Mouse (Mus musculus) CH12.LX (cell line): ENCODE measurements at regions not wholly inside any gene's neighbourhood (a gene's known extent, or its start where the extent isn't known, plus 50 kb on each side); places are given as distances from the start of the nearest gene placed in this dataset.

Experiments
- DNase-seq: peaks from one replicate; pipeline ENCODE4 v3.0.0-alpha.2; 2013; ENCODE audit errors: extremely low read depth
- H3K27ac ChIP-seq: 2 replicates; pipeline ENCODE4 v1.5.1; 2012; ENCODE audit warnings: low read depth, mild to moderate bottlenecking, control low read depth, moderate library complexity; ENCODE audit not compliant: insufficient read depth
- H3K27me3 ChIP-seq: replicated peaks from 2 replicates; pipeline ENCODE3; 2012; ENCODE audit warnings: inconsistent platforms
- H3K36me3 ChIP-seq, 2 experiments: replicated peaks in 1 of 2; 2 replicates each; pipeline versions ENCODE3 to v1.6.1; 2012; ENCODE audit warnings: inconsistent platforms in 1 of 2, low read length in 1 of 2, mild to moderate bottlenecking in 1 of 2, mixed read lengths in 1 of 2, moderate library complexity in 1 of 2; ENCODE audit not compliant: control insufficient read depth in 1 of 2, insufficient read depth in 1 of 2
- H3K4me1 ChIP-seq, 2 experiments: 2 replicates each; pipeline ENCODE4 v1.6.1; 2012; ENCODE audit warnings: inconsistent platforms in 1 of 2, moderate library complexity in 1 of 2; ENCODE audit not compliant: insufficient read depth in 2 of 2, control insufficient read depth in 1 of 2
- H3K4me2 ChIP-seq: 2 replicates; pipeline ENCODE4 v1.6.1; 2012; ENCODE audit warnings: low read depth, mild to moderate bottlenecking, control low read depth; ENCODE audit not compliant: poor library complexity, insufficient read depth, severe bottlenecking
- H3K4me3 ChIP-seq, 3 experiments: fragments of 150-350 bp in 1 of 3; sonication (generic) in 1 of 3; replicated peaks in 1 of 3; 2 replicates each; pipeline versions ENCODE3 to v1.5.1; 2011 to 2012; ENCODE audit warnings: low read depth in 2 of 3, low read length in 2 of 3, mild to moderate bottlenecking in 2 of 3, moderate library complexity in 2 of 3, control low read depth in 1 of 3, improper control_type of control experiment in 1 of 3, inconsistent platforms in 1 of 3, mixed read lengths in 1 of 3; ENCODE audit not compliant: poor library complexity in 1 of 3
- H3K79me2 ChIP-seq: replicated peaks from 2 replicates; pipeline ENCODE4 v1.6.1; 2012; ENCODE audit warnings: mild to moderate bottlenecking, moderate library complexity; ENCODE audit not compliant: control insufficient read depth, poor library complexity, insufficient read depth, severe bottlenecking; ENCODE audit errors: extremely low read depth
- H3K9ac ChIP-seq: 2 replicates; pipeline ENCODE4 v1.6.1; 2012; ENCODE audit warnings: low read depth, mild to moderate bottlenecking, control low read depth, moderate library complexity; ENCODE audit not compliant: insufficient read depth
- H3K9me3 ChIP-seq: replicated peaks from 2 replicates; pipeline ENCODE3; 2012; ENCODE audit warnings: low read length, inconsistent platforms, mixed read lengths
- POLR2A ChIP-seq: IDR thresholded peaks from 2 replicates; pipeline ENCODE4 v1.6.1; 2011; ENCODE audit warnings: low read depth, mild to moderate bottlenecking, improper control_type of control experiment, low read length
- dilution Hi-C: fragments of 300-500 bp; cut with MboI; formaldehyde crosslinking; loops from 2 replicates; pipeline ENCODE4 v1.14.3; 2020; ENCODE audit warnings: low sequenced_read_pairs; ENCODE audit not compliant: extremely low pct_unique_long_range_greater_than_20kb, extremely low pct_ligation_motif_present
- in situ Hi-C: fragments of 300-500 bp; cut with MboI; formaldehyde crosslinking; loops from 3 replicates; pipeline ENCODE4 v1.14.3; 2019; ENCODE audit warnings: low sequenced_read_pairs, low pct_ligation_motif_present, low pct_unique_long_range_greater_than_20kb, mixed read lengths

DNA sequence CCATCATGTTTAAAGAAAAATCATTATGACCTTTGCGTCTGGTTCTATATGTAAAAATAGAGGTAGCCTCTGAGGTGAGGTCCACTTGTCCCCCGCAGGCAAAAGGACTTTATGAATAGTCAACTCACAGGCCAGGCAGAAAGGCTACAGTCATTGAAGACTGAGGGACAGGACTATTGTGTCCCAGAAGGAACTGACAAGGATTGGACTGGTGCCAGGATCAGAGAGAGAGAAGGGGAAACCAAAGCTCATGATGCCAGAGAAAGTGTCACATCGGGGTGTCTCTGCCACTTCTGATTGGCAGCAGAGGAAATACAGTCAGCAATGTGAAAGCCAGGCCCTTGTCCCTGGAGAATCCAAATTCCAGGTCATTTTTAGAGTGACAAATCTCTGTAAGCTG lies 50.3 kb upstream of the Fer start:
- dilution Hi-C loops, result no loop called here
- no peaks in the 10 kb centered on the region for H3K79me2 ChIP-seq
- no peak for TF ChIP-seq POLR2A
- TF ChIP-seq, all 38 proteins: peak for 0
- no peaks in the 10 kb centered on the region for H3K36me3 ChIP-seq
- no peak for DNase-seq
- H3K9me3 ChIP-seq, result no peaks in the 10 kb centered on the region
- H3K4me2 ChIP-seq, result no peak overlapping the region
- in situ Hi-C loops, result no loop called here
- H3K27me3 ChIP-seq, result peaks cover 1% of the 10 kb centered on the region
- no peak overlapping the region for H3K4me3 ChIP-seq
- no peaks in the 10 kb centered on the region for H3K4me1 ChIP-seq
- H3K9ac ChIP-seq, result no peak overlapping the region
- H3K27ac ChIP-seq, result no peak overlapping the region
